In the genomic region with DNA sequence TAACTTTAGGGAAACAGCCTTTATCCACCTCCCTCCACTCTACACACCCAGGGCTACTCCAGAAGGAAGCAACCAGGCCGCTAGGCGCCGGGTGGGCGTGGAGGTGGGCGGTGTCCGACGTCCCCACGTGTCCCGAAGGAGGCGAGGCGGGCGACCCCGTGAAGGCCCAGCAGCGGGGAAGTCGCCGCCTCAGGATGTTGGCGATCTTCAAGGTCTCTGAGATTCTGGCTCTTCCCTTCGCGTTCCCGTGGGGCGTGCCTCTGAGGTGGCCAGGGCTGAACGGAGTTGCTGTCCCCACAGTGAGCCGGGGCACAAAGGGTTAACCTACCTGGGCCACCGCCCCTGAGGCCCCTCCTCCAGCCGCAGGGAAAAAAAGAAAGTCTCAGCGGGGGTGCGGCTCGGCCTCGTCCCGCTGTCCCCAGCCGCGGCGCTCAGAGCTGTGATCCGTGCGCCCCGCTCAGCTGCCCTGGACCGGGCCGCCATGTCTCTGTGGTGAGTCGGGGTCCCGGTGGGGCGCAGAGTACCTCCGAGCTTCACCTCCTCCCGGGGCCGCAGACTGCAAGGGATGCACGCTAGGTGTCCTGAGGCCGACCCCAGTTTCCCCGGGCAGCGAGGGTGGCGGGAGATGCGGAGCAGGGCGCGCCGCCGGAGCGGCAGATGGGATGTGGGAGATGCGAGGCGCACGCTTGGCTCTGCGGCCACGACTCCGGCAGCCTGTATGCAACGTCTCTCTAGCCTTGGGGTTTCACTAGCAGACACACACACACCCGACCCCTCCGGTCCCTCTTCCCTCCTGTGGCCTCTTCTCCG, we compare ENCODE assay signal across 8 mouse cellular contexts. TPM values are rescaled to one million over a fixed set of nuclear protein-coding genes. Genes with fewer than 3 reads are reported as not detected.
DNase-seq lines count a peak whose midpoint lies in the region; ATAC-seq and TF ChIP-seq lines count a peak whose summit lies in the region.

No protein-coding gene starts in this region.

- H3K9ac ChIP-seq in embryonic facial prominence, embryonic 11.5 days (replicated peaks; ENCODE audit: low read length), result peak overlapping the region; percentile 67
- no peak overlapping the region; the same call in 1 of the 2 replicates for H3K9ac ChIP-seq in heart, postnatal 0 days (replicated peaks; ENCODE audit: low read depth, low read length)
- H3K9ac ChIP-seq in neural tube, embryonic 15.5 days (replicated peaks), result peak overlapping the region; percentile 75

- H3K4me1 ChIP-seq in embryonic facial prominence, embryonic 11.5 days (ENCODE audit: control insufficient read depth, insufficient read depth, low read length), result no peaks in the 10 kb centered on the region; the same call in none of the 2 replicates
- H3K4me1 ChIP-seq in heart, postnatal 0 days (ENCODE audit: control insufficient read depth, insufficient read depth), result no peaks in the 10 kb centered on the region
- peaks cover 19% of the 10 kb centered on the region for H3K4me1 ChIP-seq in neural tube, embryonic 15.5 days

- H3K4me3 ChIP-seq in embryonic facial prominence, embryonic 11.5 days (ENCODE audit: low read depth, low read length), result peak overlapping the region; percentile 73
- H3K4me3 ChIP-seq in heart, postnatal 0 days (ENCODE audit: low read depth, low read length), result peak overlapping the region; percentile 47
- H3K4me3 ChIP-seq in neural tube, embryonic 15.5 days (replicated peaks), result peak overlapping the region; percentile 75

- H3K27me3 ChIP-seq in embryonic facial prominence, embryonic 11.5 days (ENCODE audit: control insufficient read depth, insufficient read depth, low read length), result peaks cover 9% of the 10 kb centered on the region
- peaks cover 42% of the 10 kb centered on the region for H3K27me3 ChIP-seq in heart, postnatal 0 days (ENCODE audit: control insufficient read depth, insufficient read depth, low read length)
- H3K27me3 ChIP-seq in neural tube, embryonic 15.5 days (replicated peaks), result peaks cover 45% of the 10 kb centered on the region

- ATAC-seq in embryonic facial prominence, embryonic 11.5 days (replicated peaks; ENCODE audit: insufficient number of reproducible peaks, low FRiP score, low TSS enrichment, low read depth), result peak; percentile 79
- peak; percentile 67 for ATAC-seq in heart, postnatal 0 days (ENCODE audit: insufficient read depth, low read depth)
- peak; percentile 89 for ATAC-seq in neural tube, embryonic 15.5 days (ENCODE audit: low FRiP score)

- WGBS in embryonic facial prominence, embryonic 11.5 days, result under 1% methylated on average over 63 of the region's 65 CpGs
- under 1% methylated on average over 65 of the region's 65 CpGs for WGBS in heart, postnatal 0 days
- under 1% methylated on average over 65 of the region's 65 CpGs for WGBS in neural tube, embryonic 15.5 days

- no peaks in the 10 kb centered on the region for H3K36me3 ChIP-seq in embryonic facial prominence, embryonic 11.5 days (replicated peaks; ENCODE audit: control insufficient read depth, insufficient read depth, low read depth, low read length)
- H3K36me3 ChIP-seq in heart, postnatal 0 days (replicated peaks; ENCODE audit: control insufficient read depth, insufficient read depth, low read length), result no peaks in the 10 kb centered on the region
- no peaks in the 10 kb centered on the region for H3K36me3 ChIP-seq in neural tube, embryonic 15.5 days

- H3K9me3 ChIP-seq in embryonic facial prominence, embryonic 11.5 days (replicated peaks; ENCODE audit: control insufficient read depth, low read length), result no peaks in the 10 kb centered on the region
- H3K9me3 ChIP-seq in heart, postnatal 0 days (replicated peaks; ENCODE audit: control insufficient read depth, low read length), result no peaks in the 10 kb centered on the region
- H3K9me3 ChIP-seq in neural tube, embryonic 15.5 days (replicated peaks), result no peaks in the 10 kb centered on the region

- H3K27ac ChIP-seq in embryonic facial prominence, embryonic 11.5 days (replicated peaks; ENCODE audit: low read depth, low read length), result no peak overlapping the region
- no peak overlapping the region for H3K27ac ChIP-seq in heart, postnatal 0 days (ENCODE audit: low read depth)
- H3K27ac ChIP-seq in neural tube, embryonic 15.5 days (replicated peaks), result peak overlapping the region; percentile 45

- TF ChIP-seq EP300 in heart, postnatal 0 days (IDR thresholded peaks at IDR 0.05; ENCODE audit: low read depth), result no peak

- DNase-seq in urinary bladder, postnatal 14 days (ENCODE audit: low spot score), result peak; percentile 72
- no peak for DNase-seq in urinary bladder, postnatal 10 days (ENCODE audit: low spot score)
- DNase-seq in embryonic facial prominence, embryonic 11.5 days (ENCODE audit: low spot score), result peak; percentile 86
- no peak for DNase-seq in heart, postnatal 0 days (ENCODE audit: low spot score)
- DNase-seq in kidney, postnatal 25 days, result peak; percentile 70 to 87
- DNase-seq in lung, adult 18-20 months, result peak; percentile 70 to 75
- peak; percentile 22 to 52 for DNase-seq in thymus, postnatal 36 days

- H3K4me2 ChIP-seq in embryonic facial prominence, embryonic 11.5 days (ENCODE audit: low read depth, low read length), result peak overlapping the region; percentile 93
- peak overlapping the region; percentile 80 for H3K4me2 ChIP-seq in heart, postnatal 0 days (ENCODE audit: low read depth, low read length)
- H3K4me2 ChIP-seq in neural tube, embryonic 15.5 days, result peak overlapping the region; percentile 94

- 0 out of 2 replicates have a peak, but pooled peaks have one; percentile 4 for TF ChIP-seq CTCF in heart, postnatal 0 days (IDR thresholded peaks at IDR 0.05; ENCODE audit: low read depth)

RNA-seq across cellular contexts. Expression of gene B3gnt7, which starts 0.6 kb away (rescaled TPM):
- 5.1 and 6.1 TPM in 2 replicates for polyA plus RNA-seq in embryonic facial prominence, embryonic 11.5 days (2014; fragmentation: Nextera tagmentation; extraction: Ambion mirVana)
- total RNA-seq in heart, postnatal 0 days (2014; rRNA removed; ENCODE audit: low replicate concordance), result 0.69 and 1.4 TPM in 2 replicates
- 0.49 and 0.71 TPM in 2 replicates for polyA plus RNA-seq in heart, postnatal 0 days (2015; fragmentation: Nextera tagmentation; extraction: Ambion mirVana)
- polyA plus RNA-seq in neural tube, embryonic 15.5 days (2015; fragmentation: Nextera tagmentation; extraction: Ambion mirVana), result 7.3 TPM in 2 replicates

RNA-seq across cellular contexts. Expression of gene Ncl, which starts 55.9 kb away (rescaled TPM):
- 391 and 429 TPM in 2 replicates for polyA plus RNA-seq in embryonic facial prominence, embryonic 11.5 days (2014; fragmentation: Nextera tagmentation; extraction: Ambion mirVana)
- total RNA-seq in heart, postnatal 0 days (2014; rRNA removed; ENCODE audit: low replicate concordance), result 11.2 and 31.7 TPM in 2 replicates
- 153 and 174 TPM in 2 replicates for polyA plus RNA-seq in heart, postnatal 0 days (2015; fragmentation: Nextera tagmentation; extraction: Ambion mirVana)
- 189 and 296 TPM in 2 replicates for polyA plus RNA-seq in neural tube, embryonic 15.5 days (2015; fragmentation: Nextera tagmentation; extraction: Ambion mirVana)

Comparison
In these comparisons a context has a peak if more than half of its experiments do, and no peak if none do; other contexts are left out.
1. DNase-seq: peak in urinary bladder, postnatal 14 days (single experiment), embryonic facial prominence, embryonic 11.5 days (single experiment), kidney, postnatal 25 days (2 of 2), lung, adult 18-20 months (2 of 2) and thymus, postnatal 36 days (2 of 2); none in urinary bladder, postnatal 10 days (single experiment) and heart, postnatal 0 days (single experiment).
2. Peak in every context shown above with its lines, with median percentiles within 50 percentile points of each other: ATAC-seq, H3K4me2 ChIP-seq and H3K4me3 ChIP-seq.